Mouse (Mus musculus): ENCODE results near the gene Gm11232. TPM values are rescaled to one million over a fixed set of nuclear protein-coding genes. Genes with fewer than 3 reads are reported as not detected.

The Gm11232 gene
- polyA plus RNA-seq, 1 experiment from 2014 or later, result not detected

DNA sequence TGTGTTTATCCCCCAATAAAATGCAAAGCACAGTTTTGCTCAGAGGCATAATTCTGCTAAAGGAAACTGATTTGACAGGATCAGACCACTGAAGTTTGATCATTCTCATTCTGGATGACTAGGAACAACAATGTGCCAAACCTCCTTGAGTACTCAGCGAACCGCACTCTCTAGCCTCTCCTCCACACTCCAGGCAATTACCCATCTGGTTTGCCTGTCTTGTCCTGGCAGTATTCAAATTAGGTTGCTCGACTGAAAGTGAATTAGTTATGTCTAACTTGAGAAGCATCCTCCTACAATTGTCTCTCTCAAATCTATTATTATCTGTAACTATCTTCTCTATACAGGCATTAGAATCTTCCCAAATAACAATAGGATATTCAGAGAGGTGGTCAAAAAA lies 22.5 kb downstream of the Gm11232 start:
- Histone ChIP-seq H3K9ac (ENCODE audit: low read length) (no peak overlapping the region), H3K4me1 (ENCODE audit: control insufficient read depth in 2 of 2, insufficient read depth in 2 of 2, low read length in 2 of 2) (no peaks in the 10 kb centered on the region), H3K4me3 (ENCODE audit: control insufficient read depth in 1 of 2, insufficient read depth in 1 of 2, low read depth in 1 of 2, low read length in 2 of 2) (no peak overlapping the region), H3K27ac (replicated peaks in 1 of 2; ENCODE audit: control insufficient read depth in 1 of 2, insufficient read depth in 1 of 2, low read depth in 2 of 2, low read length in 2 of 2) (no peak overlapping the region), H3K4me2 (ENCODE audit: low read length) (no peak overlapping the region), H3K9me3 (ENCODE audit: control insufficient read depth, low read length) (no peaks in the 10 kb centered on the region), H3K27me3 (ENCODE audit: control insufficient read depth, insufficient read depth, low read length) (no peaks in the 10 kb centered on the region), H3K36me3 (ENCODE audit: control insufficient read depth, insufficient read depth, low read length) (no peaks in the 10 kb centered on the region)
- WGBS, result 77% methylated on average over 3 of the region's 3 CpGs
- no peak for ATAC-seq (ENCODE audit: insufficient number of reproducible peaks, insufficient read depth, low FRiP score, low read depth)

DNA sequence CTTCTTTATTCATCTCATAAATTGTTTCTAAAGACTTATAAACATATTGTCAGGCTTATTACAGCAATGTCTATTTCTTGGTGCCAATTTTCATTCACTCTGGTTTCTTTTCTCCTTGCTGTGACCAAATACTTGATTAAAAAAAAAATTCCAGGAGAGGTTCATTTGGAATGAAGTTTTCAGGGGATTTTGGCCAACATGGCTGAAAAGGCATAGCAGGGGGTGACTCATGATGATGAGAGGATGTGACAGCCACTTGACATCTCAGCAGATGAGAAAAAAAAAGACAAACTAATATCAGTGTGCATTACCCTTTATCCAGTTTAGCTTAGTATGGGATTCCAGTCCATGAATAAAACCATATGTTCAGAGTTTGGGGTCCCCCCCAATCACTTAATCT lies 28.4 kb downstream of the Gm11232 start:
- Histone ChIP-seq H3K9ac (ENCODE audit: low read length) (no peak overlapping the region), H3K4me1 (ENCODE audit: control insufficient read depth in 2 of 2, insufficient read depth in 2 of 2, low read length in 2 of 2) (no peaks in the 10 kb centered on the region), H3K9me3 (ENCODE audit: control insufficient read depth, low read length) (no peaks in the 10 kb centered on the region), H3K36me3 (ENCODE audit: control insufficient read depth, insufficient read depth, low read length) (no peaks in the 10 kb centered on the region), H3K4me2 (ENCODE audit: low read length) (no peak overlapping the region), H3K4me3 (ENCODE audit: control insufficient read depth in 1 of 2, insufficient read depth in 1 of 2, low read depth in 1 of 2, low read length in 2 of 2) (no peak overlapping the region), H3K27me3 (ENCODE audit: control insufficient read depth, insufficient read depth, low read length) (no peaks in the 10 kb centered on the region), H3K27ac (replicated peaks in 1 of 2; ENCODE audit: control insufficient read depth in 1 of 2, insufficient read depth in 1 of 2, low read depth in 2 of 2, low read length in 2 of 2) (no peak overlapping the region)
- ATAC-seq (ENCODE audit: insufficient number of reproducible peaks, insufficient read depth, low FRiP score, low read depth), result no peak

DNA sequence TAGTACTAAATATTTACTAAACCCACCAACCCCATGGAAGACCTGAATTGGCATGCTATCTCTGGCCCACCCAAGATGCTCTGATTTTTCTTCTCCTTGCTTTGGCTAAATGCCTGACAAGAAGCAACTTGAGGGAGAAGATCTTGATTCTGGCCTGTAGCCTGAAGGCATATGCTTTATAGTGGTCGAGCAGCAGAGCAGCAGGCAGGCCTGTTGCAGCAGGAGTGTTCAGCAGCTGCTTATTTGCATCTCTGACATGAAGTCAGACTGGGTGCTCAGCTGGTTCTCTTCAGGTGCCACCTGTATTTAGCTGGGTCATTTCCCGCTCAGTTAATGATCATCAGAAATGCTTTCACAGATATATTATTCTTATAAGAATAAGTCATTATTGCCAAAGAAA lies 30.2 kb downstream of the Gm11232 start:
- H3K27ac ChIP-seq (replicated peaks in 1 of 2; ENCODE audit: control insufficient read depth in 1 of 2, insufficient read depth in 1 of 2, low read depth in 2 of 2, low read length in 2 of 2), result no peak overlapping the region
- no peaks in the 10 kb centered on the region for H3K9me3 ChIP-seq (ENCODE audit: control insufficient read depth, low read length)
- WGBS, result 53% methylated on average over 2 of the region's 2 CpGs
- no peaks in the 10 kb centered on the region for H3K36me3 ChIP-seq (ENCODE audit: control insufficient read depth, insufficient read depth, low read length)
- H3K4me1 ChIP-seq (ENCODE audit: control insufficient read depth in 2 of 2, insufficient read depth in 2 of 2, low read length in 2 of 2), result no peaks in the 10 kb centered on the region
- H3K9ac ChIP-seq (ENCODE audit: low read length), result no peak overlapping the region
- no peak overlapping the region for H3K4me2 ChIP-seq (ENCODE audit: low read length)
- no peaks in the 10 kb centered on the region for H3K27me3 ChIP-seq (ENCODE audit: control insufficient read depth, insufficient read depth, low read length)
- H3K4me3 ChIP-seq (ENCODE audit: control insufficient read depth in 1 of 2, insufficient read depth in 1 of 2, low read depth in 1 of 2, low read length in 2 of 2), result no peak overlapping the region
- ATAC-seq (ENCODE audit: insufficient number of reproducible peaks, insufficient read depth, low FRiP score, low read depth), result no peak

DNA sequence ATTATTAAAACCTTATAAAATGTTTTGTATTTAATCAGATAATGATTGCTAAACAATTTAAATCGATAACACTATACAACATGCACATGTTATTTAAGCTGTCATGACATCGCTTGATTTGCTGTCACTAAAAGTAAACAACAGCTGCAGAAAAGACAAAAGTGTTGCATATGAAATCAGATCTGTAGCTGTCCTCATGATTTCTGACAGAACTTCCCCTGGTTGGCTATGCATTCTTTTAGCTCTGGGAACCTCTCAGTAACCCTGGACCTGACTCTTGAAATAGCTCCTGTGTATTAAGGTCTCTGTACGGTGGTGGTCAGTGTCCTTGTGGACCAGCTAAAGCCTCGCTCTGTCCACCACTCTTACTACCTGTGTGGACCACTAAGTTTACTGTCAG lies 30.7 kb downstream of the Gm11232 start:
- no peak overlapping the region for H3K9ac ChIP-seq (ENCODE audit: low read length)
- no peak for ATAC-seq (ENCODE audit: insufficient number of reproducible peaks, insufficient read depth, low FRiP score, low read depth)
- no peaks in the 10 kb centered on the region for H3K4me1 ChIP-seq (ENCODE audit: control insufficient read depth in 2 of 2, insufficient read depth in 2 of 2, low read length in 2 of 2)
- no peak overlapping the region for H3K4me3 ChIP-seq (ENCODE audit: control insufficient read depth in 1 of 2, insufficient read depth in 1 of 2, low read depth in 1 of 2, low read length in 2 of 2)
- H3K27ac ChIP-seq (replicated peaks in 1 of 2; ENCODE audit: control insufficient read depth in 1 of 2, insufficient read depth in 1 of 2, low read depth in 2 of 2, low read length in 2 of 2), result no peak overlapping the region
- no peak overlapping the region for H3K4me2 ChIP-seq (ENCODE audit: low read length)
- H3K27me3 ChIP-seq (ENCODE audit: control insufficient read depth, insufficient read depth, low read length), result no peaks in the 10 kb centered on the region
- H3K9me3 ChIP-seq (ENCODE audit: control insufficient read depth, low read length), result no peaks in the 10 kb centered on the region
- no peaks in the 10 kb centered on the region for H3K36me3 ChIP-seq (ENCODE audit: control insufficient read depth, insufficient read depth, low read length)
- whole genome bisulfite sequencing, result 75% methylated on average over 4 of the region's 4 CpGs

DNA sequence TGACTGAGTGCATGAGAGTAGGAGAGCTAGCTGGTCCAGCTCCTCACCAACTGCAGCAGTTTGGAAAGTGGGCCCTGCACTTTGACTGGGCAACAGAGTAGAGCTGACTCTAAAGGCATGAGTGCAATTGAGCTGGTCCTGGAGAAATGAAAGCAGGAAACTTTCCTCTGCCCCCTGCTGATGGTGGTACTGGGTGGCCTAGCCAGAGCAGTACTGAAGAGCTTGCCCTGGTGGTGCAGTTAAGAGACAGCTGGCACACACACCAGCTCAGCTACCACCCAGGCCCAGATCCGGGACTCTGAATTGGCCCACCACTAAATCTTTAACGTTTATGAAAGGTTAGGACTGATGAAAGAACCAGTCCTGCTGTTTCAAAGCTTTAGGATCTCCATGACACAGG lies 31.9 kb downstream of the Gm11232 start:
- no peak for ATAC-seq (ENCODE audit: insufficient number of reproducible peaks, insufficient read depth, low FRiP score, low read depth)
- 56% methylated on average over 2 of the region's 2 CpGs for WGBS
- H3K4me3 ChIP-seq (ENCODE audit: control insufficient read depth in 1 of 2, insufficient read depth in 1 of 2, low read depth in 1 of 2, low read length in 2 of 2), result no peak overlapping the region
- no peaks in the 10 kb centered on the region for H3K27me3 ChIP-seq (ENCODE audit: control insufficient read depth, insufficient read depth, low read length)
- no peaks in the 10 kb centered on the region for H3K36me3 ChIP-seq (ENCODE audit: control insufficient read depth, insufficient read depth, low read length)
- no peak overlapping the region for H3K4me2 ChIP-seq (ENCODE audit: low read length)
- no peaks in the 10 kb centered on the region for H3K4me1 ChIP-seq (ENCODE audit: control insufficient read depth in 2 of 2, insufficient read depth in 2 of 2, low read length in 2 of 2)
- no peak overlapping the region for H3K27ac ChIP-seq (replicated peaks in 1 of 2; ENCODE audit: control insufficient read depth in 1 of 2, insufficient read depth in 1 of 2, low read depth in 2 of 2, low read length in 2 of 2)
- no peak overlapping the region for H3K9ac ChIP-seq (ENCODE audit: low read length)
- H3K9me3 ChIP-seq (ENCODE audit: control insufficient read depth, low read length), result no peaks in the 10 kb centered on the region

Data from heart, embryonic 14.5 days (tissue).